ENCODE assay signal across 8 mouse cellular contexts in the genomic region with DNA sequence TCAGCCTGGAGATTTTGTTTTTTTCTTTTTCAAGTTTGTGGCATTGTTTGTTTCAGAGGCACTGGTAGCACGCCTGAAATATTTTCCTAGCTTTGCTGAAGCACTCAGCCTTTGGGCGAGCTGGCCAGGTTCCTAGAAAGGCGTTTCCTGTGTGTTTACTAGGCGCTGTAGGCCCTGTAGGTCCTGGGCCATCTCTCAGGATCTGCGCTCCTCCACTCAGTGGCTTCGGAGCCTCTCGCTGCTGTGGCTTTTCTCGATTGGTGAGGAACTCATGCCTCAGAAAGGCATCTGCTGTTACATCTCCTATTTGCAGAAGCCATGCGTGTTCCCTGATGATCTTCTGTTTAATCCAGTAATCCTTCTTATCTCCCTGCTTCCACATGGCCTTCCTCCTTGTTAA.
DNase-seq lines count a peak whose midpoint lies in the region; ATAC-seq lines count a peak whose summit lies in the region.

No protein-coding gene starts in this region.

- no peak overlapping the region for H3K4me2 ChIP-seq in hindbrain, embryonic 15.5 days
- H3K4me2 ChIP-seq in hindbrain, embryonic 14.5 days (replicated peaks), result no peak overlapping the region

- no peaks in the 10 kb centered on the region for H3K36me3 ChIP-seq in hindbrain, embryonic 15.5 days
- no peaks in the 10 kb centered on the region for H3K36me3 ChIP-seq in hindbrain, embryonic 14.5 days (replicated peaks; ENCODE audit: control insufficient read depth, insufficient read depth)

- no peaks in the 10 kb centered on the region for H3K9me3 ChIP-seq in hindbrain, embryonic 15.5 days
- no peaks in the 10 kb centered on the region for H3K9me3 ChIP-seq in hindbrain, embryonic 14.5 days (ENCODE audit: control insufficient read depth, low read length)

- DNase-seq in hindbrain, embryonic 14.5 days (ENCODE audit: low spot score), result no peak
- DNase-seq in NIH3T3 (ENCODE audit: low read depth), result peak; percentile 10
- DNase-seq in gastrocnemius, postnatal 25 days, result peak; percentile 51
- peak; percentile 69 for DNase-seq in lung, postnatal 10 days
- no peak for DNase-seq in embryo, embryonic 11 days
- no peak for DNase-seq in left cerebral cortex, adult 11 months (ENCODE audit: low spot score)

- WGBS in hindbrain, embryonic 15.5 days, result 66% methylated on average over 9 of the region's 9 CpGs
- 71% methylated on average over 9 of the region's 9 CpGs for WGBS in hindbrain, embryonic 14.5 days

- H3K27me3 ChIP-seq in hindbrain, embryonic 15.5 days, result no peaks in the 10 kb centered on the region
- H3K27me3 ChIP-seq in hindbrain, embryonic 14.5 days (ENCODE audit: control insufficient read depth, insufficient read depth, low read length), result no peaks in the 10 kb centered on the region

- ATAC-seq in hindbrain, embryonic 15.5 days (ENCODE audit: low FRiP score, low read depth), result no peak
- ATAC-seq in hindbrain, embryonic 14.5 days (ENCODE audit: low FRiP score), result no peak
- ATAC-seq in granulocyte monocyte progenitor cell, adult 5-6 weeks (replicated peaks; ENCODE audit: poor library complexity, severe bottlenecking), result no peak

- H3K4me3 ChIP-seq in hindbrain, embryonic 15.5 days, result no peak overlapping the region
- no peak overlapping the region for H3K4me3 ChIP-seq in hindbrain, embryonic 14.5 days (replicated peaks; ENCODE audit: low read length)

- peaks cover 12% of the 10 kb centered on the region for H3K4me1 ChIP-seq in hindbrain, embryonic 15.5 days (replicated peaks)
- H3K4me1 ChIP-seq in hindbrain, embryonic 14.5 days (replicated peaks; ENCODE audit: control insufficient read depth, insufficient read depth, low read length), result no peaks in the 10 kb centered on the region

- no peak overlapping the region for H3K9ac ChIP-seq in hindbrain, embryonic 15.5 days
- no peak overlapping the region for H3K9ac ChIP-seq in hindbrain, embryonic 14.5 days

- H3K27ac ChIP-seq in hindbrain, embryonic 15.5 days (replicated peaks), result peak overlapping the region; percentile 38
- H3K27ac ChIP-seq in hindbrain, embryonic 14.5 days, result no peak overlapping the region

Comparison
In these comparisons a context has a peak if more than half of its experiments do, and no peak if none do; other contexts are left out.
1. DNase-seq: peak in NIH3T3 (single experiment), gastrocnemius, postnatal 25 days (single experiment) and lung, postnatal 10 days (single experiment); none in hindbrain, embryonic 14.5 days (single experiment), embryo, embryonic 11 days (single experiment) and left cerebral cortex, adult 11 months (single experiment).